Mouse (Mus musculus) lung, postnatal 36 days (tissue): ENCODE measurements around the gene Gsx2.
A peak's percentile ranks its signal among the peaks of the same experiment; 100 is the strongest.

Source experiments
- DNase-seq: peaks from one replicate; pipeline ENCODE4 v3.0.0; 2022; ENCODE audit warnings: mixed read lengths

The Gsx2 gene

DNA sequence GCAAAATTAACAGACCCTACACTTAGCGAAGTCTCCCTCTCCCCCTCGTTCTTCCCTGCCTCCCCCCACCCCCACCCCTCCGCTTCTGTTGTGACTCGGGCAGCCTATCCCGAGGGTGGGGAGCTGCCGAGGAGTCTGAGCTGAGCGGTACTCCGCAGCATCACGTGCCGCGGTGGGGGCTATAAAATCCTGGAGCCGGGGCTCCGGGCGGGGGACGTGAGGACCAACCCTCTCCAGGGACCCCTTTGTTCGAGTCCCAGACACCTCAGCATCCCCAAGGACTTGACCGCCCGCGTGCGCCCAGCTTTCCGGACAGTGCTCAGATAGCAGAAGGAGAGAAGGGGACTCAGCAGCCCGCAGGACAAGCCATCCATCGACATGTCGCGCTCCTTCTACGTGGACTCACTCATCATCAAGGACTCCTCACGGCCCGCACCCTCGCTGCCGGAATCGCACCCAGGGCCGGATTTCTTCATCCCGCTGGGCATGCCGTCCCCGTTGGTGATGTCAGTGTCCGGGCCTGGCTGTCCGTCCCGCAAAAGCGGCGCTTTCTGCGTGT, at the start of gene Gsx2:
Gsx2 (plus strand) TSS at position 219 of the 559 bp plus-strand sequence.
- no peak for DNase-seq

DNA sequence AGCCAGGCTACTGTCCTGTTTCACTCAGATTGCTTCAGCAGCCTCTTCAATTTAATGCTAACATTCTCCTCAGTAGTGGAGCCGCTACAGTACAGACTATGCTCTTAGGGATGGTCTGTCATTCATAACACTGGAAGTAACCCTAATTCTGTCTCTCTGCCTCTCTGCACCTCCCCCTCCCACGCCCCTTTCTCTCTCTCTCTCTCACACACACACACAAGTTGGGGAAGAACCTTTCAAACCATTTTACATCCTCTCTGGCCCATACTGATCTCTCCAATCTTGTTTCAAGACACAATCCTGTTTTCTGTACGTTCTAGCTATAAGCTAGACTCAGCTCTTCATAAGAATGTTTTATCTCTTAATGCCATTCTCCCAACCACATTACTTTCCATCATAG, 39.9 kb upstream of the Gsx2 start:
- DNase-seq: no peak

GRCm38 (mm10) chr5:75039307-75039706, 36.1 kb upstream of the Gsx2 start:
- DNase-seq: no peak

DNA sequence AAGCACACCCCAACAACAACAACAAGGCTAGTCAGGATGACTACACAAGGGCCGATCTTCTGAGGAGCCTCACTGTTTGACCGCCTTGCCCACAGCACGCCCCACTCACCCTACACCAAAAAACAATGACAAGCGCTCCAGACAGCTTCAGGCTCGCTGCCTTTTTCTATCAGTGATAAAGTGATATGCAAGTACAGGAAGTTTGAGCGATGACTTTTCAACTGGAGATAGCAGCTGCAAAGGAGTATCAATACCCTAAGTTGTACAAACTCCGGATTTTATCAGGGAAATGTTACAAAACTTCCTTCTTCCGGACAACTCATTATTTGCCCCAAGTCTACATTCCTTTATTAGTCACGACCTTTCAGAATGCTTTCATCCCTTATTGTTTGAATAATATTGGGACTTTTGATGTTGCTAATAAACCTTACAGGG, 32.4 kb upstream of the Gsx2 start:
- no peak for DNase-seq

DNA sequence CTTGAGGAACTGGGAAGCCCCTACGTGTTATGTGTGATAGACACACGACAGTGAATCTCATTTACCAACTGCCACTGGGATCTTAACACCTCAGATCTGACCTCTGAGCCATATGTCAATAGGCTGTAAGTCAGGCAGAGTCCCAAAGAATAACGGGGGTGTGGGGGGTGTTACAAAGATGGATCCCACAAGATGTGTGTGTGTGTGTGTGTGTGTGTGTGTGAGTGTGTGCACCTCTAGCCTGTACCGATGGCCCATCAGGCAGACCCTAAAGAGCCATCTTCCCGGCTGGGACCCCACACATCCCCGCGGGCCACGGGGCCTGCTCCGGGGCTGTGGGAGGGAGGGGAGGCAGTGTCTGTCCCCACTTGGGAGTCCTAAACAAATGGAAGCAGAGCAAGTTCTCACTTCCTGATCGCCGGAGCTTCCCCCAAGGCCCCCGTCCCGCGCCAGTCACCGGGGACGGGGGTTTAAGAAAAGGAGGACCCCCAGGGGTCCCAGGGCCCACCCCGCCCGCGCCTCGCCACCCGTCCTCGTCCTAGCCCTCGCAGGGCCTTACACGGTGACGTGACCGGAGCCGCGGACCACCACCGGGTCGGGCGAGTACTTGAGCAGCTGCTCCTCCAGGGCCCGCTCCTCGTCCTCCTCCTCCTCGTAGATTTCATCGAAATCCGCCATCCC, 31.6 kb upstream of the Gsx2 start:
- DNase-seq: peak; percentile 28

DNA sequence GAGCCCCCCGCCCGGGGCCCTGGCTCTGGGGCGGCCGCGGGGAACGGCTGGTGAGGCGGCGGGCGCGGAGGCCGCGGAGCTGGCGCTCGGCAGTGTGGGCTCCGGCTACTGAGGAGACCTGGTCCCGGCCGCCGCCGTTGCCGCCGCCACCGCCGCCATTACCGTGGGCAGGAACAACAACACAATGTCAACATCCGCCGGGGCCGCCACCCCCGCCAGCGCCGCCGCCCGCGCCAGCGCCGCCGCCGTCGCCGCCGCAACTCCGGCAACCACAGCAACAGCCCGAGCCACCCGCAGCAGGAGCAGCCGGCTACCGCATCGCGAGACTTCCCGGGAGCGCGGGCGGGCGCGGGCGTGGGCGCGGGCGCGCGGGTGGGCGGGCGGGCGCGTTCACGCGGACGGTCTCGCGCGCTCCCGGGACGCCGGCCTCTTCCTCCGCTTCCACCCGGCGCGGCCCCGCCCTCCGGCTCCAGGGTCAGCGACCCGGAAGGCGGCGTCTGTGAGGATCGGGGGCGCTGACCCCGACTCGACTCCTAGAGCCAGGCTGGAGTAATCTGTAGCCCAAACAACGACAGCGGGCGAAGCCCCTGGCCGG, 31.0 kb upstream of the Gsx2 start, which contains the start of gene Chic2:
Chic2 (minus strand) TSS at position 465 of the 595 bp plus-strand sequence.
- peak; percentile 90 for DNase-seq

DNA sequence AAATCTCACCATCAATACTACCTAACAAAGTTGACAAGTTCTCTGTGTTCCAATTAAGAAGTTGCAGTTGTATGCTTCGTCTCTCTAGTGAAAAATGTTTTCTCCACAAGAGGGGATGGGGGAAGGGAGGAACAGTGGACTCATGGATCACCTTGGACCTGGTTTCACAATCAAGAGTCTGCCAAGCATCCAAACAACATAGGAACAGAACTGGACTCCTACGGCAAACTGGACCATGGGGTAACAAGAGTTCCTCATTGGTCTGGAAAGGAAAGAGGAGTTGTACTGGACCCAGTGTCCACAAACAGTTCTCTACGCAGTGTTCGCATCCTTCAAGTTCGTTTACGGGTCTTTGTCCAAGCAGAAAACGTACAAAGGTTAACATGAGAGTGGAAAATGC, 30.0 kb upstream of the Gsx2 start:
- DNase-seq: peak; percentile 53

DNA sequence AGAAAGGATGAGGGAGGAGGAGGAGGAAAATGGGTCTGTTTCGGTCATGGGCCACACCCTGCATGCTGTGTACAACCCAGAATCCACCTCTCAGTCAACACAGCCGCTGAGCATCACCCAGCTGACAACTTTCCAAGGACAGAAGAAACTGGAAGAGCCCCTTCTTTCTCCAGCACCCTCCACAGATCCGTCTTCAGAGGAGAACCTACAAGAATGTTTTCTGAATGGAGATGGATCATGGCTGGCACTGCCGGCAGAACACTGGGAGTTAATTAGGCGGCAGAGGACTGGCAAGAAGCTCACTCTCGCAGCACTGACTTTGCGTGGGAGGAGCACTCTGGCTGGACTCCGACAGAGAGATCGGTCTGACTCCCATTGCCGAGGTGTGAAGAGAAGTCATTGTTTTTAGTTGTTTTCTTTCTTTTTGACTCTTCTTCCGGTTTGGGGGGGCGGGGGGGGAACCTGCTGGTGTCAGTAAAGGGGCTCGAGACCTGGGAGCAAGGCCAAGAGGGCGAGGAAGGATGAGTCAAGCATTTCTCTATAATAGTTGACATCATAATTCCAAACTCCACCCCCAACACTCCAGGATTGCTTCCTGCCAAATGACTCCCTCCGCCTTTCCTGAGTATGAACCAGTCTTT, 28.6 kb upstream of the Gsx2 start:
- DNase-seq: peak; percentile 80

DNA sequence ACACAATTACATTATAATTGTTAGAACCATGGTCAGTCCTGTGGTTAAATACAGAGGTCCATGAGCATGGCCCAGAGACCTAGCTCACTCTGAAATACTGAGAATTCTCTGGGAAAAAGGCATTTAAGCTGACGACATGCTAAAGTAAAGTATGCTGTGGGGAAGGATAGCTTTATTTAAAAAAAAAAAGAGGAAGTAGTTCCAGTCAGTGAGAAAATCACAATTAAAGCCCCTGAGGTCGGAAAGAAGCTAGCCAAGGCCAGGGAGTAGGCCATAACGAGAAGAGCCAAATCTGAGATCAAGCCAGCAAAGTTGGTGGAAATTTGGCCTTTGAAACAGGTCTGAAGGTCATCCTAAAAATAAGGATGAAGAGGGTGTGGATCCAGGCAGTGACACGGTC, 24.3 kb upstream of the Gsx2 start:
- no peak for DNase-seq

- DNase-seq: no peak
Measured at GRCm38 (mm10) chr5:75063177-75063576, 12.2 kb upstream of the Gsx2 start.

DNA sequence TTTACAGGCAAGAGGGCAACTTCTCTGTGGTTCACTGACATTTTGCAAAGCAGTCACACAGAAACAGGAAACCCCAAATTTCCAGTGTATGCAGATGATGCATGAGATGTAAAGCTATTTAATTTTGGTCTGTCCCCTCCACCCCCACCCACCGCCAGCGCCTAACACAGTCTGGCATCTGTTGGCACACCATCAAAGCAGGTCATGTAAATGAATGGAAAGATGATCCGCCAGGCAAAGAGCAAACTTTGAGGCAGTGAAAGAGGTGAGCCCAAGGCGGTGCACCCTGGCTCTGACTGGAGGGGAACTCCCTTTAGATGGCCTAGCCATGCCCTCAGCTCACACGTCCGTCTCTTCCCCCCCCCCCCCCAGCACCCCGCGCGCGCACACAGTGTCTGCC, 8.7 kb upstream of the Gsx2 start:
- no peak for DNase-seq

- DNase-seq: peak; percentile 51
Measured at GRCm38 (mm10) chr5:75067125-75067756, 8.2 kb upstream of the Gsx2 start.

DNA sequence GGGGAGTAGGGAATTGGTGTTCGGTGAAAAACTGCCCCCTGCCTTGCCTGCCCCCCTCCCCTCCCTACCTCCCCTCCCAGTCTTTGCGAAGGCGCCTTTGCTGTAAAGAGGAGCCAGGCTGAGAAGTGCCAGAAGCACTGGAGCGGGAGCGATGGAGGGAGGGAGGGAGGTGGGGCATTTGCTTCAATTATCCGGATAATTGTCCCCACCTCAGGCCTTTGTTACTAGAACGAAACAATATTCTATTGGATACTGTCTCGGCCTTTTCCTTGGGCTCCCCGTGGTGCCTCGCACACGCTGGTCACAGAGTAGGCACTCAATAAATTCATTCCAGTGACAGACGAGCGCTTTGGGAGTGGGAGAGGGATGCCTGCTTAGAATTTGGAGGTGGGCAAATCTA, 5.3 kb upstream of the Gsx2 start:
- DNase-seq: no peak

- DNase-seq: no peak
Measured at GRCm38 (mm10) chr5:75070656-75071375, 4.6 kb upstream of the Gsx2 start.

DNA sequence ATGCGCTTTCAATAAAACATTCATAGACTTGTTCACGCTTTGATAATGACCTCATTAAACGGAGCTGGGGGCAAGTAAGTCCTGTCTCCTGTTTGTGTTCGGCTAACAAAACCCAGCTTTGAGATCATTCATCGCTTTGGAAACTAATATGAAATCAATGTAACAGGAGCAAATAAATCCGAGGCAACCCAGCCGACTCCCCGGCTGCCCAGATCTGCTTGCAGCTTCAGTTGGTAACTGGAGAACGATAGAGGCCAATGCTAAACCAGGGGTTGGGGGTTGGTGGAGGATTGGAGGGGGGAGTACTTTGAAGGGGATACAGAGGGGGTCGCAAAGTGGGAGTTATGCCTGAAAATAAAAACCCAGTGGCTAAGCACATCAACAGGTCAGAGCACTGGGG, 3.5 kb upstream of the Gsx2 start:
- no peak for DNase-seq

GRCm38 (mm10) chr5:75072532-75072931, 2.9 kb upstream of the Gsx2 start:
- DNase-seq: no peak

DNA sequence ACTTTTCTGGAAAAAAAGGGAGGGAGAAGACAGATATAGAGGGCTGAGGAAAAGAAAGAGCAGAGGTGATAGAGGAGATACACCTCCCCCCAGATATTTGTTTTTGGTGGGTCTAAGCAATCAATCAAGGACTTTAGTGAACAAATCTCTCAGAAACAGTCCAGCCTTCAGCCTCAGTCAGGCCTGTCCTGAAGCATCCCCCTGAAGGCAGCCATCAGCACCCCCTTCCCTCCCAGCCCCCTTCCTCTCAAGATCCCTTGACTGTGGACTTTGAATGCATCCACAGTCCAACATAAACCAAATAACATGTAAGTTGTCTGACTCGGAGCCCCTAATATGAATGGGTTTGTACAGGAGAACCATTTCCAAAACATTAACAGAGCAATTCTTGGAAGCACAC, 2.2 kb upstream of the Gsx2 start:
- DNase-seq: no peak

DNA sequence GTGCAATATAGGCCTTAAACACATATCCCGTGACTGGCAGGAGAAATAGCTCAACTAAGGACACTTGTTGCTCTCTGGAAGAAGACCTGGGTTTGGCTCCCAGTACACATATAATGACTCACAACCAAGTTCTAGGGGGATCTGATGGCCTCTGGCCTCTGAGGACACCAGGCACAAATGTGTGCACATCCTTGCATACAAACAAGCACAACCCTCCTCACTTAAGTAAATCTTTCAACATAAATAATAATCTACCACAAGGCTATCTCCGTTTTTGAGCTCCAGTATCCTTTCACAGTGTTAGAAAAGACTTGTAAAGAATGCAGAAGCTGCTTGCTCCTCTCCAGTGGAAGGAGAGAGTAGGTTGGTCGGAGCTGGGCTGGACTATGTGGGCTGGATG, 1.7 kb upstream of the Gsx2 start:
- DNase-seq: no peak

- DNase-seq: no peak
Measured at GRCm38 (mm10) chr5:75074132-75074531, 1.3 kb upstream of the Gsx2 start.

DNA sequence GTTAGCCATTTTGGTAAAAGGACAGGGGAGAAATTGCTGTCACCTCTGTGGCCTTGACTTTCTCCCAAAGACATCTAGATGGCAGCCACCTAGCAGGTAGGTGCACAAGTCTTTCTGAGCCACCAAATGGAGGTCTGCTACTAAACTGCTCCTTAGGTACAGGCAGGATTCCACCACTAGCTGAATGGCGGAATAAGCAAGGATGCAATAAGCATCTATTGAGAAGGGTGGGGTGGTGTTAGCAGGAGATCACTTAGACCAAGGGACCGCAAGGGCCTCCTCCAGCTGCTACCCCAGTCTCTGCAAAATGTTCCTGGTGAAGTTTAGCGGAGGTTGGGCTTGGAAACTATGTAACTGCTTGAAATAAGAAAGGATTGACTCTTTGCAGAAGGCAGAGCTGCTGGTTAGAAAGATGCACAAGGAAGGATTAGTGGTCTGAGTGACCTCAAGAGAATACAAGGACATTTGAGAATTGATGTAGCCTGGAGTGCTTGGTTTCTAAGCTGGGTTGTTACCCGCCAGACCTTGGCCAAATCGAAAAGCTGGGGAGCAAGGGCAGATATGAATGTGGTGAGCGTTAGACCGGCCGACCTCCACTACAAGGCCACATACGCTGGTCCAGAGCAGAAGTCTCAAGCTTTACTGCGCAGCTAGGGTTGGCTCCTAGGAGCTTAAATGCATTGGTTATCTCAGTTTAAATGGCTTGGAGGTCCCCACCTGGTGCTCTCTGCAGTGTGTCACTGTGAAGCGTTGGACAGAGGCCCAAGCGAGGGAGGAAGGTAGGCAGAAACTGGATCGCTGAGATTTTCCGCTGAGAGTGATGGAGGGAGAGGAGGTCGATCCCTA, 641 bp upstream of the Gsx2 start:
- no peak for DNase-seq

DNA sequence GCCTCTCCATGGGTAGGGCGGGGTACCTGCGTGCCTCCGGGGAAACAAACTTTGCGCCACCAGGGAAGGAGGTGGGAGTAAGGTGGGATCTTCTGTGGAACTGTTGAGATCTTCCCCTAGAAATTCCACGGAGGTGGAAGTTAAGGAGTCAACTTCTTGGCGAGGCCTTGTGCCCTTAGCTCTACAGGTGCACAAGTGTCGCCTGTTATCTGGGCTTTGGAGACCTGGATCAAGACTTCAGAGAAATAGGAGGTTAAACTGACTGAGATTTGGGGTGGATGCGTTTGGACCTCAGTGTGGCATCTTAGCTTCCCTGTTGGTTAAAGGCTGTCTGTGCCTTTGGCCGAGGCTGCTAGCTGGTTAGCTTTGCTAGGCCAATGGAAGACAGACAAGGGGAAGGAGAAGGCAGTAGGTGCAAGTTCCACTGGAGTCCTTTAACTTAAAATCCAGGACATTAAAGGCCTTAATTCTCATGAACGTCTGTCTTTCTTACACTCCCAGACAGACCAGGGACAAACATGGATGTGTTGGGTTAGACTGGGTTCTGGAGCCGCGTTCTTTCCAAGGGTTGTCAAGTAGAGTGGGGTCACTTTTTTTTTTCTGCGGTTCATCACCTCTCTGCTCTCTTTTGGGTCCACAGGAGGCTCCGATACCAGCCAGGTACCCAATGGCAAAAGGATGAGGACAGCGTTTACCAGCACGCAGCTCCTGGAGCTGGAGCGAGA, 1.1 kb downstream of the Gsx2 start:
- no peak for DNase-seq
